Mouse (Mus musculus) embryonic stem cell, embryonic (primary cell): Measurements from ENCODE around the gene Dennd4a.
"Not testable (repeated sequence)": the region's sequence is repeated elsewhere in the genome, so short reads cannot be mapped to it uniquely, and the experiment has no call there.

Experiments used
- CTCF ChIA-PET, 4 experiments: fragments of 300-600 bp in 2 of 4; fragments of 350-600 bp in 2 of 4; sonication (Branson Sonifier 250); formaldehyde crosslinking; loops; one replicate each; lab custom pipeline; 2022; ENCODE audit warnings: inconsistent platforms in 2 of 4; lab: Charles Lee
- POLR2A ChIA-PET, 4 experiments: fragments of 300-600 bp in 2 of 4; fragments of 350-600 bp in 2 of 4; sonication (Branson Sonifier 250); formaldehyde crosslinking; loops; one replicate each; lab custom pipeline; 2022; ENCODE audit warnings: antibody characterized with exemption in 4 of 4, inconsistent platforms in 1 of 4; lab: Charles Lee

Dennd4a gene

GRCm38 (mm10) chr9:64798099-64798498 is 13.0 kb upstream of the Dennd4a start:
- POLR2A ChIA-PET = interaction anchor here in 2 of 4 experiments (0.7 to 1.5 kb wide), 2 partner anchors 10 to 13 kb away, joined by 4 read pairs; partner anchors contain the start of gene Dennd4a (in 1 of the 2)
- CTCF ChIA-PET = no interaction called here

GRCm38 (mm10) chr9:64798859-64799258 is 12.3 kb upstream of the Dennd4a start:
- CTCF ChIA-PET = no interaction called here
- POLR2A ChIA-PET = interaction anchor here in 1 of 4 experiments (1.5 kb wide), 1 partner anchor 12 kb away, joined by 4 read pairs; the partner anchor contains the start of gene Dennd4a

GRCm38 (mm10) chr9:64799504-64799903 is 11.6 kb upstream of the Dennd4a start:
- POLR2A ChIA-PET = no interaction called here
- CTCF ChIA-PET = no interaction called here

GRCm38 (mm10) chr9:64802561-64802960 is 8.6 kb upstream of the Dennd4a start:
- CTCF ChIA-PET = interaction anchor here in 1 of 4 experiments (1.2 kb wide), 1 partner anchor 60 kb away, joined by 3 read pairs; no protein-coding TSS in a partner anchor
- POLR2A ChIA-PET = no interaction called here

GRCm38 (mm10) chr9:64803373-64804214 is 7.5 kb upstream of the Dennd4a start:
- POLR2A ChIA-PET = interaction anchor here in 2 of 4 experiments (0.7 to 1.0 kb wide), 2 partner anchors 28 to 316 kb away, joined by 3 to 4 read pairs; no protein-coding TSS in a partner anchor
- CTCF ChIA-PET = interaction anchor here (0.6 to 1.2 kb wide), 5 partner anchors 14 to 340 kb away, joined by 3 to 7 read pairs (median 3); no protein-coding TSS in a partner anchor

GRCm38 (mm10) chr9:64805875-64806274 is 5.3 kb upstream of the Dennd4a start:
- CTCF ChIA-PET = no interaction called here
- POLR2A ChIA-PET = interaction anchor here in 1 of 4 experiments (0.6 kb wide), 1 partner anchor 24 kb away, joined by 3 read pairs; no protein-coding TSS in a partner anchor

GRCm38 (mm10) chr9:64806335-64807060 is 4.6 kb upstream of the Dennd4a start:
- ChIA-PET CTCF (interaction anchor here in 2 of 4 experiments (0.5 to 0.6 kb wide), 2 partner anchors 56 to 314 kb away, joined by 3 read pairs; no protein-coding TSS in a partner anchor), POLR2A (interaction anchor here in 1 of 4 experiments (1.0 kb wide), 1 partner anchor 39 kb away, joined by 4 read pairs; no protein-coding TSS in a partner anchor)

- ChIA-PET POLR2A (interaction anchor here in 1 of 4 experiments (1.0 kb wide), 1 partner anchor 40 kb away, joined by 4 read pairs; no protein-coding TSS in a partner anchor), CTCF (interaction anchor here in 1 of 4 experiments (0.6 kb wide), 1 partner anchor 313 kb away, joined by 3 read pairs; no protein-coding TSS in a partner anchor)
These were observed 3.9 kb upstream of the Dennd4a start for GRCm38 (mm10) chr9:64807061-64807808.

- ChIA-PET POLR2A (interaction anchor here in 1 of 4 experiments (0.7 kb wide), 1 partner anchor 73 kb away, joined by 3 read pairs; no protein-coding TSS in a partner anchor), CTCF (interaction anchor here in 2 of 4 experiments (1.4 to 1.5 kb wide), 2 partner anchors 25 to 72 kb away, joined by 3 read pairs; partner anchors contain the start of gene Rab11a (in 1 of the 2))
These were observed 1.3 kb upstream of the Dennd4a start for GRCm38 (mm10) chr9:64809851-64810250.

- ChIA-PET CTCF (interaction anchor here (0.5 to 1.8 kb wide), 17 partner anchors 33 to 855 kb away, joined by 3 to 10 read pairs (median 4); partner anchors contain the start of gene Rab11a (in 1 of the 4)), POLR2A (interaction anchor here (0.5 to 2.1 kb wide), 38 partner anchors 11 to 1543 kb away, joined by 3 to 13 read pairs (median 4); partner anchors contain the start of genes Rab11a (in 3 of the 4), Tipin (in 2 of the 4), Hacd3 (in 1 of the 4) and Megf11 (in 1 of the 4))
These were observed 666 bp downstream of the Dennd4a start for GRCm38 (mm10) chr9:64811538-64812474.

GRCm38 (mm10) chr9:64812475-64812860 is 1.3 kb downstream of the Dennd4a start:
- CTCF ChIA-PET = interaction anchor here in 2 of 4 experiments (0.6 to 1.1 kb wide), 2 partner anchors 27 to 143 kb away, joined by 3 to 4 read pairs; no protein-coding TSS in a partner anchor
- POLR2A ChIA-PET = interaction anchor here in 3 of 4 experiments (0.6 to 2.1 kb wide), 10 partner anchors 9 to 1542 kb away, joined by 3 to 12 read pairs (median 4); partner anchors contain the start of genes Tipin (in 2 of the 3) and Rab11a (in 1 of the 3)

GRCm38 (mm10) chr9:64814273-64814672 is 3.1 kb downstream of the Dennd4a start:
- ChIA-PET CTCF (no interaction called here), POLR2A (no interaction called here)

GRCm38 (mm10) chr9:64819686-64820085 is 8.5 kb downstream of the Dennd4a start:
- POLR2A ChIA-PET, CTCF ChIA-PET: not testable (repeated sequence)

GRCm38 (mm10) chr9:64820086-64820795 is 9.1 kb downstream of the Dennd4a start:
- POLR2A ChIA-PET = no interaction called here
- CTCF ChIA-PET = no interaction called here

- ChIA-PET POLR2A (interaction anchor here in 2 of 4 experiments (0.6 to 2.6 kb wide), 5 partner anchors 9 to 710 kb away, joined by 3 to 11 read pairs (median 3); partner anchors contain the start of gene Dennd4a (in 1 of the 2)), CTCF (no interaction called here)
These were observed 11.1 kb downstream of the Dennd4a start for GRCm38 (mm10) chr9:64822235-64822634.
